Mouse (Mus musculus): ENCODE data around the gene U2surp.

GRCm38 (mm10) chr9:95521566-95521965, 9.8 kb upstream of the U2surp start:
- TF ChIP-seq GATA1 (IDR thresholded peaks at IDR 0.05; ENCODE audit: borderline replicate concordance, low read length) (no peak), FLI1 (IDR thresholded peaks at IDR 0.05; ENCODE audit: low read length) (no peak)
